Mouse (Mus musculus) gastrocnemius, postnatal 25 days (tissue): ENCODE results near the gene AI854703. TPM values are rescaled to one million over a fixed set of nuclear protein-coding genes. Genes with fewer than 3 reads are reported as not detected.

ENCODE experiments used
- DNase-seq: peaks from one replicate; pipeline ENCODE4 v3.0.0; 2022
- total RNA-seq, 2 experiments: library from RNA; stranded (reverse); gene quantifications; 1 replicate in 1 of 2; 2 replicates in 1 of 2; pipeline ENCODE4 v1.2.3; 2021

Gene AI854703
- total RNA-seq, 2 experiments from 2014 or later: 0.24 to 0.38 TPM

GRCm38 (mm10) chr6:48664750-48665149 is 38.2 kb downstream of the AI854703 start:
- no peak for DNase-seq

- DNase-seq: no peak
These were observed 38.9 kb downstream of the AI854703 start for GRCm38 (mm10) chr6:48665471-48665870.

- no peak for DNase-seq
These were observed 39.6 kb downstream of the AI854703 start for GRCm38 (mm10) chr6:48666159-48666586.

- no peak for DNase-seq
These were observed 41.5 kb downstream of the AI854703 start for GRCm38 (mm10) chr6:48668022-48668421.

- DNase-seq: no peak
These were observed 42.9 kb downstream of the AI854703 start for GRCm38 (mm10) chr6:48669446-48669969.

GRCm38 (mm10) chr6:48674291-48675058 is 47.9 kb downstream of the AI854703 start:
- no peak for DNase-seq

- no peak for DNase-seq
These were observed 48.9 kb downstream of the AI854703 start for GRCm38 (mm10) chr6:48675400-48675930.

- DNase-seq: no peak
These were observed 49.6 kb downstream of the AI854703 start, which contains the start of gene Gimap9 for GRCm38 (mm10) chr6:48675931-48676859. Gene Gimap9 (plus strand): TSS chr6:48676129.

GRCm38 (mm10) chr6:48676860-48677415 is 50.4 kb downstream of the AI854703 start:
- DNase-seq: no peak

GRCm38 (mm10) chr6:48677492-48678345 is 51.2 kb downstream of the AI854703 start:
- DNase-seq: no peak

- DNase-seq: no peak
These were observed 51.8 kb downstream of the AI854703 start for GRCm38 (mm10) chr6:48678391-48678790.

- no peak for DNase-seq
These were observed 53.1 kb downstream of the AI854703 start for GRCm38 (mm10) chr6:48679701-48680100.

- DNase-seq: no peak
These were observed 53.9 kb downstream of the AI854703 start for GRCm38 (mm10) chr6:48680421-48680820.

- DNase-seq: no peak
These were observed 55.0 kb downstream of the AI854703 start for GRCm38 (mm10) chr6:48681472-48682090.

- no peak for DNase-seq
These were observed 55.7 kb downstream of the AI854703 start for GRCm38 (mm10) chr6:48682271-48682670.

Other genes starting within 250 kb of the AI854703 start
- 10 to 100 TPM; 14.5 to 15.9 TPM for gene Krba1, start 231.2 kb upstream of the AI854703 start, total RNA-seq
- gene Zfp467, start 180.9 kb upstream of the AI854703 start, total RNA-seq: 10 to 100 TPM; 22.4 to 34.1 TPM
- under 1 TPM; 0.24 to 0.38 TPM for gene Sspo, start 178.5 kb upstream of the AI854703 start, total RNA-seq
- 10 to 100 TPM; 43.0 to 45.0 TPM for gene Atp6v0e2, start 89.1 kb upstream of the AI854703 start, total RNA-seq
- 10 to 100 TPM; 14.0 to 15.0 TPM for gene Lrrc61, start 72.0 kb upstream of the AI854703 start, total RNA-seq
- gene Rarres2, start 54.0 kb upstream of the AI854703 start, total RNA-seq: 10 to 100 TPM; 19.7 to 35.5 TPM
- not detected for gene Gm45021, start 37.2 kb upstream of the AI854703 start, total RNA-seq
- gene Repin1, start 32.9 kb upstream of the AI854703 start, total RNA-seq: 10 to 100 TPM; 21.0 to 23.0 TPM
- 1 to 10 TPM in 1 of 2 experiments, not detected in 1; 1.5 TPM for gene Gm44965, start 32.8 kb upstream of the AI854703 start, total RNA-seq
- gene Zfp775, start 24.7 kb upstream of the AI854703 start, total RNA-seq: 1 to 10 TPM; 6.5 to 6.9 TPM
- gene Gimap8, start 20.5 kb downstream of the AI854703 start, total RNA-seq: 1 to 10 TPM; 2.1 to 3.0 TPM
- under 1 TPM; 0.51 to 0.67 TPM for gene Gimap9, start 49.4 kb downstream of the AI854703 start, total RNA-seq
- 1 to 10 TPM; 5.1 to 7.7 TPM for gene Gimap4, start 57.8 kb downstream of the AI854703 start, total RNA-seq
- 10 to 100 TPM; 10.7 to 11.5 TPM for gene Gimap6, start 81.5 kb downstream of the AI854703 start, total RNA-seq
- not detected for gene Gm28053, start 91.8 kb downstream of the AI854703 start, total RNA-seq
- not detected for gene Gimap7, start 91.9 kb downstream of the AI854703 start, total RNA-seq
- 1 to 10 TPM; 2.5 to 5.0 TPM for gene Gimap1, start 112.3 kb downstream of the AI854703 start, total RNA-seq
- gene Gimap5, start 119.4 kb downstream of the AI854703 start, total RNA-seq: 1 to 10 TPM; 1.6 to 3.3 TPM
- under 1 TPM in 1 of 2 experiments, not detected in 1; 0.32 TPM for gene Gimap3, start 144.1 kb downstream of the AI854703 start, total RNA-seq
- 1 to 10 TPM; 4.3 to 4.9 TPM for gene Tmem176a, start 214.2 kb downstream of the AI854703 start, total RNA-seq
- gene Tmem176b, start 214.7 kb downstream of the AI854703 start, total RNA-seq: 10 to 100 TPM; 11.4 to 15.2 TPM
- gene Aoc1, start 246.1 kb downstream of the AI854703 start, total RNA-seq: not detected